Mouse (Mus musculus) urinary bladder, adult 2 months (tissue): ENCODE measurements at regions not wholly inside any gene's neighbourhood (a gene's known extent, or its start where the extent isn't known, plus 50 kb on each side); places are given as distances from the start of the nearest gene placed in this dataset.

Experiments
- DNase-seq: peaks from one replicate; pipeline ENCODE4 v3.0.0; 2022; ENCODE audit warnings: low spot score

- DNase-seq: no peak
These were observed 144.3 kb upstream of the Csf3r start for GRCm38 (mm10) chr4:125880028-125880427.

- peak; percentile 25 for DNase-seq
These were observed 141.8 kb upstream of the Csf3r start for GRCm38 (mm10) chr4:125882531-125882930.

GRCm38 (mm10) chr4:125890510-125890909, 133.8 kb upstream of the Csf3r start:
- DNase-seq: no peak

- no peak for DNase-seq
These were observed 131.2 kb upstream of the Csf3r start for GRCm38 (mm10) chr4:125893139-125893538.

GRCm38 (mm10) chr4:125897707-125898106, 126.6 kb upstream of the Csf3r start:
- no peak for DNase-seq

- DNase-seq: no peak
These were observed 125.6 kb upstream of the Csf3r start for GRCm38 (mm10) chr4:125898631-125899348.

GRCm38 (mm10) chr4:125901546-125902276, 122.6 kb upstream of the Csf3r start:
- no peak for DNase-seq

- no peak for DNase-seq
These were observed 118.1 kb upstream of the Csf3r start for GRCm38 (mm10) chr4:125906296-125906695.

- no peak for DNase-seq
These were observed 115.4 kb upstream of the Csf3r start for GRCm38 (mm10) chr4:125908901-125909300.

GRCm38 (mm10) chr4:125911541-125912270, 112.6 kb upstream of the Csf3r start:
- no peak for DNase-seq

GRCm38 (mm10) chr4:125912444-125913049, 111.8 kb upstream of the Csf3r start:
- DNase-seq: no peak

GRCm38 (mm10) chr4:125915166-125915565, 109.2 kb upstream of the Csf3r start:
- no peak for DNase-seq

- DNase-seq: no peak
These were observed 107.1 kb upstream of the Csf3r start for GRCm38 (mm10) chr4:125917210-125917609.

GRCm38 (mm10) chr4:125921550-125922316, 102.6 kb upstream of the Csf3r start:
- no peak for DNase-seq

- DNase-seq: no peak
These were observed 102.0 kb upstream of the Csf3r start for GRCm38 (mm10) chr4:125922317-125922878.

- DNase-seq: no peak
These were observed 101.1 kb upstream of the Csf3r start for GRCm38 (mm10) chr4:125923225-125923624.

GRCm38 (mm10) chr4:125928196-125928595, 96.2 kb upstream of the Csf3r start:
- no peak for DNase-seq

- DNase-seq: no peak
These were observed 95.1 kb upstream of the Csf3r start for GRCm38 (mm10) chr4:125929122-125929772.

GRCm38 (mm10) chr4:125930764-125931163, 93.6 kb upstream of the Csf3r start:
- no peak for DNase-seq

GRCm38 (mm10) chr4:125931321-125931720, 93.0 kb upstream of the Csf3r start:
- no peak for DNase-seq
